In genomic region chr2:35776935-35777334, GRCm38 (mm10) we compare ENCODE assay signal across 24 mouse cellular contexts.
DNase-seq lines count a peak whose midpoint lies in the region; ATAC-seq and TF ChIP-seq lines count a peak whose summit lies in the region.
"Had no signal": no experiment of that assay in that cellular context is flagged by ENCODE, and none has a peak within 500 bp of the region (broad histone marks: within the 10 kb centered on the region; RNA-seq: fewer than 3 reads in every experiment).

No protein-coding gene starts in this region.

- H3K9me3 ChIP-seq in forebrain, postnatal 0 days (ENCODE audit: low read length) = no peaks in the 10 kb centered on the region
- H3K9me3 ChIP-seq in forebrain, embryonic 14.5 days (replicated peaks; ENCODE audit: control insufficient read depth, low read length) = no peaks in the 10 kb centered on the region
- H3K9me3 ChIP-seq in heart, embryonic 14.5 days (ENCODE audit: control insufficient read depth, low read length) = no peaks in the 10 kb centered on the region
- no peaks in the 10 kb centered on the region for H3K9me3 ChIP-seq in stomach, postnatal 0 days (ENCODE audit: control insufficient read depth, low read length)
- H3K9me3 ChIP-seq: G1E; limb, embryonic 15.5 days had no signal

- no peak overlapping the region for H3K4me3 ChIP-seq in forebrain, postnatal 0 days (ENCODE audit: low read depth, low read length)
- no peak overlapping the region for H3K4me3 ChIP-seq in forebrain, embryonic 14.5 days (ENCODE audit: low read depth, low read length)
- H3K4me3 ChIP-seq in heart, embryonic 14.5 days (ENCODE audit: control insufficient read depth in 1 of 2, insufficient read depth in 1 of 2, low read depth in 1 of 2, low read length in 2 of 2) = no peak overlapping the region; a peak in 1 of 4 replicates
- no peak overlapping the region for H3K4me3 ChIP-seq in stomach, postnatal 0 days (ENCODE audit: low read depth, low read length)
- H3K4me3 ChIP-seq: limb, embryonic 15.5 days had no signal

- H3K4me1 ChIP-seq in forebrain, postnatal 0 days (ENCODE audit: insufficient read depth) = 0 out of 2 replicates have a peak, but pooled peaks cover 6% of the 10 kb centered on the region
- no peaks in the 10 kb centered on the region for H3K4me1 ChIP-seq in forebrain, embryonic 14.5 days (ENCODE audit: control insufficient read depth, insufficient read depth, low read length)
- peaks cover 28 to 35% of the 10 kb centered on the region in 2 experiments for H3K4me1 ChIP-seq in heart, embryonic 14.5 days (ENCODE audit: control insufficient read depth in 2 of 2, insufficient read depth in 2 of 2, low read length in 2 of 2)
- no peaks in the 10 kb centered on the region for H3K4me1 ChIP-seq in stomach, postnatal 0 days (replicated peaks; ENCODE audit: control insufficient read depth, insufficient read depth)
- H3K4me1 ChIP-seq: limb, embryonic 15.5 days had no signal

- no peak overlapping the region for H3K9ac ChIP-seq in forebrain, postnatal 0 days
- no peak overlapping the region for H3K9ac ChIP-seq in forebrain, embryonic 14.5 days (ENCODE audit: low read length)
- peak overlapping the region; percentile 42 for H3K9ac ChIP-seq in heart, embryonic 14.5 days (ENCODE audit: low read length)
- H3K9ac ChIP-seq in stomach, postnatal 0 days (ENCODE audit: low read length) = no peak overlapping the region
- H3K9ac ChIP-seq: limb, embryonic 15.5 days; liver, embryonic 14.5 days; lung, embryonic 14.5 days had no signal

- ATAC-seq in forebrain, postnatal 0 days = peak; percentile 73
- ATAC-seq in forebrain, embryonic 14.5 days = no peak
- ATAC-seq in heart, embryonic 14.5 days (ENCODE audit: insufficient number of reproducible peaks, insufficient read depth, low FRiP score, low read depth) = no peak
- 0 out of 2 replicates have a peak, but pooled peaks have one; percentile 35 for ATAC-seq in stomach, postnatal 0 days (ENCODE audit: low FRiP score, low TSS enrichment)
- ATAC-seq: hindbrain, postnatal 0 days; intestine, embryonic 16.5 days; Patski had no signal

- H3K4me2 ChIP-seq in forebrain, postnatal 0 days (ENCODE audit: low read depth) = no peak overlapping the region
- H3K4me2 ChIP-seq in forebrain, embryonic 14.5 days (ENCODE audit: low read length) = no peak overlapping the region
- peak overlapping the region; percentile 46 for H3K4me2 ChIP-seq in heart, embryonic 14.5 days (ENCODE audit: low read length)
- no peak overlapping the region for H3K4me2 ChIP-seq in stomach, postnatal 0 days (replicated peaks; ENCODE audit: low read depth)
- H3K4me2 ChIP-seq: limb, embryonic 15.5 days; lung, embryonic 14.5 days had no signal

- TF ChIP-seq EP300 in stomach, postnatal 0 days (optimal IDR thresholded peaks at IDR 0.05) = no peak

- no peaks in the 10 kb centered on the region for H3K27me3 ChIP-seq in forebrain, postnatal 0 days (ENCODE audit: insufficient read depth, low read length)
- H3K27me3 ChIP-seq in forebrain, embryonic 14.5 days (replicated peaks; ENCODE audit: control insufficient read depth, insufficient read depth, low read length) = no peaks in the 10 kb centered on the region
- no peaks in the 10 kb centered on the region for H3K27me3 ChIP-seq in heart, embryonic 14.5 days (ENCODE audit: control insufficient read depth, insufficient read depth, low read length)
- H3K27me3 ChIP-seq in stomach, postnatal 0 days (ENCODE audit: control insufficient read depth, insufficient read depth, low read length) = no peaks in the 10 kb centered on the region
- H3K27me3 ChIP-seq: CH12.LX; limb, embryonic 15.5 days; Patski had no signal

- 68% methylated on average over 9 of the region's 9 CpGs for WGBS in forebrain, postnatal 0 days
- WGBS in forebrain, embryonic 14.5 days = 90% methylated on average over 9 of the region's 9 CpGs
- 73% methylated on average over 9 of the region's 9 CpGs for WGBS in heart, embryonic 14.5 days
- 85% methylated on average over 9 of the region's 9 CpGs for WGBS in stomach, postnatal 0 days

- DNase-seq in forebrain, postnatal 0 days = peak; percentile 38
- DNase-seq in forebrain, embryonic 14.5 days (ENCODE audit: low spot score) = no peak
- DNase-seq in heart, postnatal 10 days = no peak
- peak; percentile 36 to 45 for DNase-seq in left cerebral cortex, postnatal 36 days (ENCODE audit: low spot score in 2 of 2)
- no peak for DNase-seq in left cerebral cortex, adult 18-20 months (ENCODE audit: low spot score in 2 of 2)
- no peak for DNase-seq in stomach, postnatal 0 days (ENCODE audit: low spot score)
- DNase-seq: adrenal gland, adult 2 months; B cell, adult 2 months; cerebellum, adult 11-12 months; kidney, adult 9 months; kidney, postnatal 14 days; left cerebral cortex, postnatal 4 days; lung, embryonic 14.5 days; midbrain, embryonic 14.5 days; thymus, adult 2 months; thymus, postnatal 4 days had no signal

- no peak for TF ChIP-seq CTCF in forebrain, postnatal 0 days (IDR thresholded peaks at IDR 0.05; ENCODE audit: low read depth)
- no peak for TF ChIP-seq CTCF in stomach, postnatal 0 days (IDR thresholded peaks at IDR 0.05; ENCODE audit: low read depth)

- intact Hi-C loops in heart, postnatal 10 days (cut with DNase I) = no loop called here
- intact Hi-C loops in left cerebral cortex, postnatal 36 days (cut with DNase I) = no loop called here

- no peak overlapping the region; the same call in 1 of the 2 replicates for H3K27ac ChIP-seq in forebrain, postnatal 0 days (ENCODE audit: low read depth, low read length)
- H3K27ac ChIP-seq in forebrain, embryonic 14.5 days (ENCODE audit: low read depth, low read length) = no peak overlapping the region
- peak overlapping the region in 1 of 2 experiments; percentile 73; a peak in 2 of 4 replicates for H3K27ac ChIP-seq in heart, embryonic 14.5 days (replicated peaks in 1 of 2; ENCODE audit: control insufficient read depth in 1 of 2, insufficient read depth in 1 of 2, low read depth in 2 of 2, low read length in 2 of 2)
- H3K27ac ChIP-seq in stomach, postnatal 0 days (replicated peaks) = no peak overlapping the region
- H3K27ac ChIP-seq: hindbrain, postnatal 0 days; limb, embryonic 15.5 days; liver, embryonic 14.5 days had no signal

- no peaks in the 10 kb centered on the region for H3K36me3 ChIP-seq in forebrain, postnatal 0 days (ENCODE audit: insufficient read depth)
- no peaks in the 10 kb centered on the region for H3K36me3 ChIP-seq in forebrain, embryonic 14.5 days (ENCODE audit: control insufficient read depth, insufficient read depth, low read length)
- no peaks in the 10 kb centered on the region for H3K36me3 ChIP-seq in heart, embryonic 14.5 days (ENCODE audit: control insufficient read depth, insufficient read depth, low read length)
- no peaks in the 10 kb centered on the region for H3K36me3 ChIP-seq in stomach, postnatal 0 days (ENCODE audit: control insufficient read depth, insufficient read depth, low read length)
- H3K36me3 ChIP-seq: G1E; limb, embryonic 15.5 days had no signal

Comparison
In these comparisons a context has a peak if more than half of its experiments do, and no peak if none do; other contexts are left out.
1. ATAC-seq: peak in forebrain, postnatal 0 days (single experiment) and stomach, postnatal 0 days (single experiment); none in forebrain, embryonic 14.5 days (single experiment) and heart, embryonic 14.5 days (single experiment).
2. DNase-seq: peak in forebrain, postnatal 0 days (single experiment) and left cerebral cortex, postnatal 36 days (2 of 2); none in forebrain, embryonic 14.5 days (single experiment), heart, postnatal 10 days (0 of 2), left cerebral cortex, adult 18-20 months (0 of 2) and stomach, postnatal 0 days (single experiment).